Mouse (Mus musculus) liver, adult 2 months (tissue): Measurements from ENCODE around the gene Sec62. TPM values are rescaled to one million over a fixed set of nuclear protein-coding genes. Genes with fewer than 3 reads are reported as not detected.

Experiments
- DNase-seq: peaks from one replicate; pipeline ENCODE4 v3.0.0-alpha.2; 2011; ENCODE audit warnings: low read depth, low spot score; ENCODE audit errors: extremely low read depth
- H3K27ac ChIP-seq: fragments of 200-500 bp; replicated peaks from 2 replicates; pipeline ENCODE4 v1.5.1; 2012; ENCODE audit warnings: low read depth, mild to moderate bottlenecking, control low read depth, inconsistent platforms, low read length; ENCODE audit not compliant: insufficient read depth
- H3K27me3 ChIP-seq: fragments of 200-500 bp; 2 replicates; pipeline ENCODE4 v1.6.1; 2012; ENCODE audit warnings: mild to moderate bottlenecking, moderate library complexity, low read length, inconsistent platforms; ENCODE audit not compliant: control insufficient read depth, insufficient read depth
- H3K36me3 ChIP-seq: fragments of 200-500 bp; 2 replicates; pipeline ENCODE4 v1.6.1; 2012; ENCODE audit warnings: low read length, inconsistent platforms; ENCODE audit not compliant: control insufficient read depth, insufficient read depth
- H3K4me1 ChIP-seq: fragments of 200-500 bp; 2 replicates; pipeline ENCODE4 v1.6.1; 2011; ENCODE audit warnings: low read length; ENCODE audit not compliant: control insufficient read depth, insufficient read depth
- H3K4me3 ChIP-seq: fragments of 200-500 bp; 2 replicates; pipeline ENCODE4 v1.5.1; 2011; ENCODE audit warnings: low read depth, mild to moderate bottlenecking, control low read depth, low read length, moderate library complexity; ENCODE audit not compliant: insufficient read depth
- H3K79me2 ChIP-seq: fragments of 200-500 bp; 2 replicates; pipeline ENCODE4 v1.6.1; 2012; ENCODE audit warnings: inconsistent platforms, mild to moderate bottlenecking, low read length, moderate library complexity; ENCODE audit not compliant: control insufficient read depth, insufficient read depth
- H3K9ac ChIP-seq: fragments of 200-500 bp; 2 replicates; pipeline ENCODE4 v1.6.1; 2012; ENCODE audit warnings: low read depth, mild to moderate bottlenecking, control low read depth, inconsistent platforms, low read length
- CTCF ChIP-seq: fragments of 200-500 bp; IDR thresholded peaks from 2 replicates; pipeline ENCODE4 v1.5.1; 2011; ENCODE audit warnings: low read depth, low read length, control low read depth
- POLR2A ChIP-seq: fragments of 200-500 bp; IDR thresholded peaks from 2 replicates; pipeline ENCODE4 v1.6.1; 2011; ENCODE audit warnings: low read length, control low read depth; ENCODE audit not compliant: insufficient read depth; ENCODE audit errors: extremely low read depth
- WGBS: fragments of 180-500 bp; shearing (Covaris S2); methylation state at CpG from one replicate; pipeline ENCODE4 v1.1.7; 2018; 5-methylcytosine and 5-hydroxymethylcytosine counted together
- polyA plus RNA-seq: library from polyadenylated mRNA; depleted of rRNA; stranded (reverse); fragments of >200 nt; gene quantifications from 2 replicates; pipeline ENCODE4 v1.2.3, GENCODE M21; 2012
- total RNA-seq: library from RNA; depleted of rRNA; stranded (reverse); fragments of >200 nt; gene quantifications from 2 replicates; pipeline ENCODE4 v1.2.3, GENCODE M21; 2014

Sec62 gene
- total and polyA plus RNA-seq, 2 experiments: 16.3 to 77.5 TPM

GRCm38 (mm10) chr3:30818630-30819125 is 26.0 kb downstream of the Sec62 start:
- no peak overlapping the region for H3K27ac ChIP-seq
- H3K9ac ChIP-seq: no peak overlapping the region
- no peak for TF ChIP-seq POLR2A
- H3K79me2 ChIP-seq: no peaks in the 10 kb centered on the region
- 98% methylated on average over 16 of the region's 16 CpGs for WGBS
- no peak for DNase-seq
- H3K4me3 ChIP-seq: no peak overlapping the region
- H3K4me1 ChIP-seq: no peaks in the 10 kb centered on the region
- H3K36me3 ChIP-seq: peaks cover 45% of the 10 kb centered on the region
- H3K27me3 ChIP-seq: no peaks in the 10 kb centered on the region

GRCm38 (mm10) chr3:30822163-30822562 is 29.5 kb downstream of the Sec62 start:
- 94% methylated on average over 8 of the region's 8 CpGs for WGBS
- peaks cover 27% of the 10 kb centered on the region for H3K36me3 ChIP-seq

GRCm38 (mm10) chr3:30826069-30826468 is 33.4 kb downstream of the Sec62 start:
- H3K27ac ChIP-seq: no peak overlapping the region
- H3K36me3 ChIP-seq: peaks cover 5% of the 10 kb centered on the region; the same call in 1 of the 2 replicates
- TF ChIP-seq POLR2A (no peak), CTCF (no peak)
- no peaks in the 10 kb centered on the region for H3K79me2 ChIP-seq
- no peaks in the 10 kb centered on the region for H3K27me3 ChIP-seq
- H3K9ac ChIP-seq: no peak overlapping the region
- no peaks in the 10 kb centered on the region for H3K4me1 ChIP-seq
- DNase-seq: no peak
- 95% methylated on average over 5 of the region's 5 CpGs for WGBS
- no peak overlapping the region for H3K4me3 ChIP-seq

More at GRCm38 (mm10) chr3:30822163-30822562, 29.5 kb downstream of the Sec62 start:
- no peaks in the 10 kb centered on the region for H3K27me3 ChIP-seq
- no peaks in the 10 kb centered on the region for H3K4me1 ChIP-seq
- TF ChIP-seq POLR2A: no peak
- TF ChIP-seq CTCF: no peak
- H3K27ac ChIP-seq: no peak overlapping the region
- DNase-seq: no peak
- no peaks in the 10 kb centered on the region for H3K79me2 ChIP-seq
- H3K4me3 ChIP-seq: no peak overlapping the region
- no peak overlapping the region for H3K9ac ChIP-seq

- H3K79me2 ChIP-seq: no peaks in the 10 kb centered on the region
- H3K4me1 ChIP-seq: no peaks in the 10 kb centered on the region
- H3K4me3 ChIP-seq: no peak overlapping the region
- no peak for DNase-seq
- no peaks in the 10 kb centered on the region for H3K27me3 ChIP-seq
- TF ChIP-seq POLR2A (no peak), CTCF (no peak)
- H3K27ac ChIP-seq: no peak overlapping the region
- WGBS: 67% methylated on average over 15 of the region's 15 CpGs
- no peak overlapping the region for H3K9ac ChIP-seq
- H3K36me3 ChIP-seq: no peaks in the 10 kb centered on the region
Measured at GRCm38 (mm10) chr3:30831848-30832606, 39.4 kb downstream of the Sec62 start.

DNA sequence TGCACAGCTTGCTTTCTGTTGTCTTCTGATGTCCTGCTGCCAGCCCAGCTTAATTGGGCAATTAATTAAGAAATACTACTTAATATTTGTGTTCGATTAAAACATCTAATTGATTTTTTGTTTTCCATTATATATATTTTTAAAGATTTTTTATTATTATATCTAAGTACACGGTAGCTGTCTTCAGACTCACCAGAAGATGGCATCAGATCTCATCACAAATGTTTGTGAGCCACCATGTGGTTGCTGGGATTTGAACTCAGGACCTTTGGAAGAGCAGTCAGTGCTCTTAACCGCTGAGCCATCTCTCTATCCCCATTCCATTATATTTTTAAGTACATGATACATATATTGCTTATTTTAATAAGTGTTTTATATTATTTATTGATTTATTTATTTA is 40.6 kb downstream of the Sec62 start:
- WGBS: 86% methylated on average over 3 of the region's 3 CpGs
- H3K4me3 ChIP-seq: no peak overlapping the region
- no peak for DNase-seq

DNA sequence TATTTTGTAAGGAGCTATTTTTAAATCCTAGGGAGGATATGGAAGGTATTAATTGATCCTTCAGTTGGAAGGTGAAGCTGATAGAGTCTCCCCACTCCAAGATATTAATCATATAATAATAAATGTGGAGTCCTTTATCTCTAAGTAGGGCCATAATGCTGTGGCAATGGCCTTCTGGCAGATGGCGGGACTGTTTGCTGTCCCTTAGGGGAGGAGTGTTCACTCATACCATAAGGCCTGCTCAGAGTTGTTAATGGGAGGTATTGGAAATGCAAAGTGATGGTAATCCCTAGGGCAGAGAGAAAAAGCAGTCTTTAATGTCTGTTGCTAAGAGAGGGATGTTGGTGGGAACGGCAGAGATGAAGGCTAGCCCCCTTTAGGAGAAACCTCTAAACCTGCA is 53.1 kb downstream of the Sec62 start:
- H3K4me3 ChIP-seq: no peak overlapping the region
- WGBS: 96% methylated on average over 2 of the region's 2 CpGs

More for the DNA sequence above, 40.6 kb downstream of the Sec62 start:
- Histone ChIP-seq H3K79me2 (no peaks in the 10 kb centered on the region), H3K9ac (no peak overlapping the region), H3K36me3 (no peaks in the 10 kb centered on the region), H3K27ac (no peak overlapping the region), H3K4me1 (no peaks in the 10 kb centered on the region), H3K27me3 (no peaks in the 10 kb centered on the region)
- no peak for TF ChIP-seq POLR2A
- no peak for TF ChIP-seq CTCF

More for the DNA sequence above, 53.1 kb downstream of the Sec62 start:
- no peak for DNase-seq
- H3K4me1 ChIP-seq: no peaks in the 10 kb centered on the region
- no peak overlapping the region for H3K9ac ChIP-seq
- no peaks in the 10 kb centered on the region for H3K36me3 ChIP-seq
- no peak for TF ChIP-seq POLR2A
- H3K79me2 ChIP-seq: no peaks in the 10 kb centered on the region
- H3K27me3 ChIP-seq: no peaks in the 10 kb centered on the region
- no peak overlapping the region for H3K27ac ChIP-seq
